Mouse (Mus musculus): ENCODE measurements at regions not wholly inside any gene's neighbourhood (a gene's known extent, or its start where the extent isn't known, plus 50 kb on each side); places are given as distances from the start of the nearest gene placed in this dataset.

DNA sequence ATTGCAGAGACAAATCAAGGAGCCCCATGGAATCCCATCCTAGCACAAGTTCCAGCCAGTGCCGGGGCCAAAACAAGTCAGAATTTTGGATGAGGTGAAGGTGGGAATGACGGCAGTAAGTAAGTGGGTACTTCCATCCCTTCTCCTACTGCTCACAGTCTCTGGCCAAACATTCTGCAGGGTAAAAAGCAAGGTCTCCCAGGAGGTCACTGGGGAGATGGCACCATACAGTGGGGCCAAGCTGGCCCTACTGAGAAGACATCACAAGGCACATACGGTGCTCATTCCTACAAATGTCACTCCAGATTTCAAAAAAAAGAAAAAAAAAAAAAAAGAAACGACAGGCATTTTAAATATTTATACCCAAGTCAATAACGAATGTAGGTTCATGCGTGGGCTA, 129.6 kb downstream of the Ddx11 start:
- DNase-seq (ENCODE audit: low read depth, low spot score): peak; percentile 74

- peak; percentile 67 for DNase-seq (ENCODE audit: low read depth, low spot score)
Measured at GRCm38 (mm10) chr17:66259697-66260096, 136.4 kb downstream of the Ddx11 start.

DNA sequence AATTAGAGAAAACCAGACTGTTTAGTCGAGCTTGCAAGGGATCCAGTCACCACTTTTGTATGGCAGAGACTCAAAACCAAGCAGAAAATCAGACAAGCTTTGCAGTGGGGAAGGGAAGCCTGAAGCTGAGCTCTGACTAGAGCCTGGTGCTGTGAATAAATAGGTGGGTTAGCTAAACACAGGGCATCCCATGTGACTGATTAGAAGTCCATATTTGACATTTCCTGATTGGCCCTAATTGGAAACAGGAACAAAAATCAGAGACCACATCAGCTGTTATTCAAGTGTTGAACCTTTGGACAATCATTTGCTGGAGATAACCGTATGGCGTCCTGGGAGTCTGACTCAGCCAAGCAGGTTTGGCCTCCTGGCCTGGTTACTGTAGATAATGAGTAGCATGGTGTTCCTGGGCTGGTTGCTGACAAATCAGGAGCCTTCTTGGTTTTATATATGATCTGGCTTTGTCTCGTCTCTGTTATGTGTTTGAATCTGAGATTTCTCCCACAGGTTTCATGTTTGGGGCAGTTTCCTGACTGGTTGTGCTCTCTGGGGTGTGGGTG, 139.4 kb downstream of the Ddx11 start:
- DNase-seq (ENCODE audit: low read depth, low spot score): no peak

GRCm38 (mm10) chr17:66263405-66263804, 140.1 kb downstream of the Ddx11 start:
- DNase-seq (ENCODE audit: low read depth, low spot score): no peak

DNA sequence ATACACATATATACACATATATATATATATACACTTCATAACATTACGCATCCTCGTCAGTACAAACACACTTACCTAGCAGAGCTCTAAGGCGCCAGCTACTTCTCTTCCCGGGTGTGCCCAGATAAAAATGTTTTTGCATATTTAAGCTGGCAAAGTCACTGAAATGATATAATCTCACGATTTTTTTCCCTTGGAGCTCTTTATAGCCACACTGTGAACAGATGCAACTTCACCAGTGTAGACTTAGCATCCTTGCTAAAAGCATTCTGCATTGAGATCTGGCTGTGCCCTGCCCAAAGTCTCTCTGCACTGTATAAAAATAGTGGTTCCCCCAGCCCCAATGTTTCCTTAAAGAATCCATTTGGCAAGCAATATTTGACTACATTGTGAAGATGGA, 143.5 kb downstream of the Ddx11 start:
- DNase-seq (ENCODE audit: low read depth, low spot score): peak; percentile 79

DNA sequence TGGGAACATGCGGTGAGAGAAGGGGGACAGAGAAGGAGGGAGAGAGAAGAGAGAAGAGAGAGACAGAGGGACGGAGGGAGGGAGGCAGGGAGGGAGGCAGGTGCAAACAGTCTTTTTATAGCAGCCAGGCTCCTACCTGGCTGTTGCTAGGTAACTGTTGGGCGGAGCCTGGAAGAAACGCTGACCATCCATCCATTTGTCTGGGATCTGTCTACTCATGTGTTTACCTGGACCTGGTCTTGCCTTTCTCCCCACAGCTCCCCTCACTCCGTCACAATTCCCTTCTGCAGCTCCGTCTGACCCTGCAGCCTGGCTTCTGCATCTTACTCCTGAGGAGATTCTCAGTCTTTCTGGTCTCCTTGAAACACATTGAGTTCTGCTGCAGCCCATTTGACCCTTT, 144.5 kb downstream of the Ddx11 start:
- peak; percentile 72 for DNase-seq (ENCODE audit: low read depth, low spot score)

GRCm38 (mm10) chr17:66269567-66269966, 146.2 kb downstream of the Ddx11 start:
- DNase-seq (ENCODE audit: low read depth, low spot score): peak; percentile 60

DNA sequence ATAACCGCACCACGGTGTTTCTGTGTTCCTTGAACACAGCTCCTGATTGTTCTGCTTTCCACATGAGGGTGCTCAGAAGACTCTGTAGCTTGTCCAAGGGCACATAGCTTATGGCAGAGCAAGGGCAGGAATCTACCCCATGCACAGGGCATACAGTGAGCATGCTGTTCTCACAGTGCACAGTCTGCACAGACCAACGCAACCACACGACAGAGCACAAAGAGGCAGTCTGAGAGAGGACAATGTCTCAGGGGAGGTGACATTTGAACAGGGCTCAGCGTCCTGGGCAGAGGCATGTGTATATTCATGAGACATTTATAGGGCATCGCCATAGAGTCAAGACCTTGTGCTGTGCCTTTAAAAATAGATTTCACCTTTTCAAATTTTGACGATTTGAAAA, 148.6 kb downstream of the Ddx11 start:
- no peak for DNase-seq (ENCODE audit: low read depth, low spot score)

- DNase-seq (ENCODE audit: low read depth, low spot score): peak; percentile 93
Measured at GRCm38 (mm10) chr17:66276778-66277177, 153.5 kb downstream of the Ddx11 start.

- no peak for DNase-seq (ENCODE audit: low read depth, low spot score)
Measured at GRCm38 (mm10) chr17:66278037-66278436, 154.7 kb downstream of the Ddx11 start.

DNA sequence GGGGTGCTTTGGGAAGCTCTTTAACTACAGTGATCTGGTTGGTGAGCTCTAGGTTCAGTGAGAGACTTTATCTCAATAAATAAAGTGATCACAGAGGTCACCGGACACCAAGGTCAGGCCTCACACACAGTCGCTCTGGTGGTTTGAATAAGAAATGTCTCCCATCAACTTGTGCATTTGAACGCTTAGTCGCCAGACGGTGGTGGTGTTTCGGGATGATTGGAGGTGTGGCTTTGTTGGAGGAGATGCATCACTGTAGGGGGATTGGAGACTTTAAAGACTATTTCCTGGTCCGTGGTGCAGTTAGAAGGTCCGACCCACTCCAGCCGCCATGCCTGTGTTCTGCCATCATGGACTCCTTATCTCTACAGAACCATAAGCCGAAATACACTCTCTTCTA, 162.0 kb downstream of the Ddx11 start:
- no peak for DNase-seq (ENCODE audit: low read depth, low spot score)

Measured in brain, adult 2 months (tissue).